Mouse (Mus musculus) adrenal gland, postnatal 25 days (tissue): ENCODE measurements around the gene Esrp2. TPM values are rescaled to one million over a fixed set of nuclear protein-coding genes. Genes with fewer than 3 reads are reported as not detected.

ENCODE experiments used
- DNase-seq: peaks from one replicate; pipeline ENCODE4 v3.0.0; 2021; ENCODE audit warnings: mixed read lengths
- total RNA-seq: library from RNA; stranded (reverse); gene quantifications from 2 replicates; pipeline ENCODE4 v1.2.3, GENCODE M21; 2021

Esrp2 gene
- total RNA-seq, 1 experiment from 2014 or later, result 3.9 TPM

DNA sequence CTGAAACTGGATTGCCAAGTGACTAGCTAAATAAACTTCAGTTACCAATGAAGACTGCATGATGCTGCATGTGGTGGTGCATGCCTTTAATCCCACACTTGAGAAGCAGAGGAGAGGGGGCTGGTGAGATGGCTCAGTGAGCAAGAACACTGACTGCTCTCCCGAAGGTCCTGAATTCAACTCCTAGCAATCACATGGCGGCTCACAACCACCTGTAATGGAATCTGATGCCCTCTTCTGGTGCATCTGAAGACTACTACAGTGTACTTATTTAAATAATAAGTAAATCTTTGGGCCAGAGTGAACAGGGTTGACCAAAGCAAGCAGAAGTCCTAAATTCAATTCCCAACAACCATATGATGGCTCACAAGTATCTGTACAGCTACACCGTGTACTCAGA, 13.3 kb downstream of the Esrp2 start:
- DNase-seq, result no peak

DNA sequence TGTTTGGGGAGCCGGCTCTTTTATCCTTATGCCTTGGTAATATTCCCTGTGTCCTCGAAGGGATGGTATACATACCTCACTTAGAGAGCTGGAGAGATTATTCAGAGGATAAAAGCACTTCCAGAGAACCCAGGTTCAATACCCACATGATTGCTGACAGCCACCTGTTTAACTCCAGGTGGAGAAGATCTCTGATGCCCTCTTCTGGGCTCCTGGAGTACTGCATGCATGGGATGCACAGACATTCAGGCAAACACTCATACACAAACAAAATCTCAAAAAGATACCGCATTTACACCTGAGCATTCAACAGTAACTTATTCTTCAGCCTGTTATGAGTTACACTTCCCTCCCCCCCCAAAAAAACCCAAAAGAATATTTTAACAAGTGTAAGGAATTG, 20.9 kb downstream of the Esrp2 start:
- no peak for DNase-seq

DNA sequence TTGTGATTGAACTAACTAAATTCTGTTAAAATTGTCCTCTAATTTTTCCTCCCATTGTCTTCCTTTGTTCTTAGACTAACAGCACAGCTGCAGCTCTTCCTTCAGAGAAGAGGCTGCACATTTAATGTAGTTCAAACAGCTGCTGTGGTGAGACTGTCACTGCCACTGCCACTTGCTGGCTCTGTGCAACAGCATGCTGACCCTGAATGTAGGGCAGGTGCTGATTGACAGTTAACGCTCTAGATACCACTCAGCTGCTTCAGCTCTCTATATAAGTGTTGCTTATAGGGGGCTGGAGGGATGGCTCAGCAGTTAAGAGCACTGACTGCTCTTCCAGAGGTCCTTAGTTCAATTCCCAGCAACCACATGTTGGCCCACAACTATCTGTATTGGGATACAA, 24.3 kb downstream of the Esrp2 start:
- DNase-seq, result no peak

DNA sequence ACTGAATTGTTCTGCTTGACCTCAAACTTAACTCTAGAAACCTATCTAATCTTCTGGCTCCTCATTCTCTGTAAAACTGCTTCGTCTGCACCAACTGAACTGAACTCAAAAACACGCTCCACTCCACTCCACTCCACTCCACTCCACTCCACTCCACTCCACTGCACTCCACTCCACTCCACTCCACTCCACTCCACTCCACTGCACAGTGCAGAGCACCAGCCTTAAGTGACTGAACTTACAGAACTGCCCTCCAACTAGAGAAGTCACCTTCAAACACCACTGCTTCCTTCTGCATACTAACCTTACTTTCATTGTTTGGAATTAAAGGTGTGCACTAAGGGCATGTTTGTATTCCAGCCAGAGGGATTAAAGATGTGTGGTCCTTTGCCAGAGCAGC, 24.7 kb downstream of the Esrp2 start:
- no peak for DNase-seq

DNA sequence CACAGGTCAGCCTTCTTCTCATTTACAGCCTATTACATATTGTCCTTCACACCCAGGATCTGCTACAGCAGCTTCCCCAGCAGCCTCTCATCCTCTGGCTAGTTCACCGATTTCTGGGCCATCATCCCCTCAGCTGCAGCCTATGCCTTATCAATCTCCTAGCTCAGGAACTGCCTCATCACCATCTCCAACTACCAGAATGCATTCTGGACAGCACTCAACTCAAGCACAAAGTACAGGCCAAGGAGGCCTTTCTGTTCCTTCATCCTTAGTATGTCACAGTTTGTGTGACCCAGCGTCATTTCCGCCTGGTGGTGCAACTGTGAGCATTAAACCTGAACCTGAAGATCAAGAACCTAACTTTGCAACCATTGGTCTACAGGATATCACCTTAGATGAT, 28.0 kb downstream of the Esrp2 start:
- DNase-seq, result peak; percentile 3

DNA sequence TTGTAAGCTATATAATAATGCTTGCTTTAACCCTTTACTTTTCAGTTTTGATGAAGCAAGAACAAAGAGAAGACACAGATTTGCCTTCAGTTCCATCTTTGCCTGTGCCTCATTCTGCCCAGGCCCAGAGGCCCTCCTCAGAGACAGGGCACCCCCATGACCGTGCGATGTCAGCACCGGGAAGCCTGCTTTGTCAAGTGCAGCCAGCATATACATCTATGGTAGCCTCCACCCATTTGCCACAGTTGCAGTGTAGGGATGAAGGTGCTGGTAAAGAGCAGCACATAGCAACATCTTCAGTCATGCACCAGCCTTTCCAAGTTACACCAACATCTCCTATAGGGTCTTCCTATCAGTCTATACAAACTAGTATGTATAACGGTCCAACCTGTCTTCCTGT, 28.7 kb downstream of the Esrp2 start:
- DNase-seq, result peak; percentile 5

DNA sequence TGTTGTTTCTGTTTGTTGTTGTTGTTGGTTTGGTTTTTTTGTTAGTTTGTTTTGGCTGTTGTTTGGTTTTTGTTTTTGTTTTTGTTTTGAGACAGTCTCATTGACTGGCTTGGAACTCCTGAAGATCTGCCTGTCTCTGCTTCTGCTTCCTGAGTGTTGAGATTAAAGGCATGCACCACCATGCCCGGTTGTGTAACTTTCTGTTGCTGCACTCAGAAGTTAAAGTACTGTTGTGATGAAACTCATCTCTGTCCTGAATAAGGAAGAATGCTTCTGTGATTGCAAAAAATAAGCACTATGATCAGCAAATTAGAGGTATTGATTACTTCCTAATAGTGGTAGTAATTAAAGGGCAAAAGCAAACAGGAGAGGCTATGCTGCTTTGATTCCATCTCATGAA, 30.6 kb downstream of the Esrp2 start:
- DNase-seq, result no peak

DNA sequence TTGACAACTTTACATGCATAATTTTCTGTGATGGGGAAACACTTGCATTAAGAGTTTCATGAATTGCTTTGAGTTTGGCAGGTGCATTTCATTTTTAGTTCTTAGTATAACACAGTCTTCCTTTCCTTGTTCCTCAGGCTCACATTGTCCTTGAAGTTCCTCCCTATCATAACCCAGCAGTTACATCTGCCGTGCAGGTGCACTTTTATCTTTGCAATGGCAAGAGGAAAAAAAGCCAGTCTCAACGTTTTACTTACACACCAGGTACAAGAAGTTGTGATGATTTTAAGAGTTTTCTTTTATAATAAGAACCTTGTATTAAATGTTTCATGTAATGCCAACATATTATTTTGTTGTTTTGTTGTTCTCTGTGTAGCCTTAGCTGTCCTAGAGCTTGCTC, 32.9 kb downstream of the Esrp2 start:
- no peak for DNase-seq

DNA sequence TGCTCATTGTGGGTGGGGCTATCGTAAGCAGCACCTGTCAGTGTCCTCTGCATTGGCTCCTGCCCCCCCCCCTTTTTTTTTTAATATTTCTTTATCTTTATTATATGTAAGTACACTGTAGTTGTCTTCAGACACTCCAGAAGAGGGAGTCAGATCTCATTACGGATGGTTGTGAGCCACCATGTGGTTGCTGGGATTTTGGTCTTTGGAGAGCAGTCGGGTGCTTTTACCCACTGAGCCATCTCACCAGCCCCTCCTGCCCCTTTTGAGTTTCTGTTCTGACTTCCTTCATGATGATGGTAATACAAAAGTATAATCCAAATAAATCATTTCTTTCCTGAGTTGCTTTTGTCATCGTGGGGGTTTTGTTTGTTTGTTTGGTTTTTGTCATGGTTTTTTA, 34.5 kb downstream of the Esrp2 start:
- DNase-seq, result no peak

Other genes starting within 250 kb of the Esrp2 start
- gene Nrn1l, start 243.4 kb downstream of the Esrp2 start, total RNA-seq, result 1.9 TPM in 1 of 2 replicates, not detected in the other
- gene Pskh1, start 236.5 kb downstream of the Esrp2 start, total RNA-seq, result 32.3 and 38.1 TPM in 2 replicates
- gene Ctrl, start 203.1 kb downstream of the Esrp2 start, total RNA-seq, result 0.91 TPM in 1 of 2 replicates, not detected in the other
- 70.6 and 74.9 TPM in 2 replicates for gene Psmb10, start 198.5 kb downstream of the Esrp2 start, total RNA-seq
- gene Lcat, start 193.6 kb downstream of the Esrp2 start, total RNA-seq, result 1.9 and 7.7 TPM in 2 replicates
- gene Slc12a4, start 170.9 kb downstream of the Esrp2 start, total RNA-seq, result 40.6 and 43.5 TPM in 2 replicates
- not detected in 2 replicates for gene Dpep3, start 157.5 kb downstream of the Esrp2 start, total RNA-seq
- gene Dus2, start 145.6 kb downstream of the Esrp2 start, total RNA-seq, result 12.5 and 16.8 TPM in 2 replicates
- gene Dpep2nb, start 131.0 kb downstream of the Esrp2 start, total RNA-seq, result not detected in 2 replicates
- gene Ddx28, start 125.1 kb downstream of the Esrp2 start, total RNA-seq, result 14.7 and 17.9 TPM in 2 replicates
- gene Nfatc3, start 78.1 kb downstream of the Esrp2 start, total RNA-seq, result 54.9 TPM in 2 replicates
- 27.6 and 27.7 TPM in 2 replicates for gene Pla2g15, start 13.4 kb upstream of the Esrp2 start, total RNA-seq
- 25.6 and 29.0 TPM in 2 replicates for gene Slc7a6, start 31.9 kb upstream of the Esrp2 start, total RNA-seq
- gene Slc7a6os, start 74.0 kb upstream of the Esrp2 start, total RNA-seq, result 28.5 and 30.2 TPM in 2 replicates
- 28.4 and 31.1 TPM in 2 replicates for gene Prmt7, start 74.0 kb upstream of the Esrp2 start, total RNA-seq
- gene Smpd3, start 201.0 kb upstream of the Esrp2 start, total RNA-seq, result 6.6 and 8.0 TPM in 2 replicates